8 mouse cellular contexts compared by ENCODE assay signal in the genomic region with DNA sequence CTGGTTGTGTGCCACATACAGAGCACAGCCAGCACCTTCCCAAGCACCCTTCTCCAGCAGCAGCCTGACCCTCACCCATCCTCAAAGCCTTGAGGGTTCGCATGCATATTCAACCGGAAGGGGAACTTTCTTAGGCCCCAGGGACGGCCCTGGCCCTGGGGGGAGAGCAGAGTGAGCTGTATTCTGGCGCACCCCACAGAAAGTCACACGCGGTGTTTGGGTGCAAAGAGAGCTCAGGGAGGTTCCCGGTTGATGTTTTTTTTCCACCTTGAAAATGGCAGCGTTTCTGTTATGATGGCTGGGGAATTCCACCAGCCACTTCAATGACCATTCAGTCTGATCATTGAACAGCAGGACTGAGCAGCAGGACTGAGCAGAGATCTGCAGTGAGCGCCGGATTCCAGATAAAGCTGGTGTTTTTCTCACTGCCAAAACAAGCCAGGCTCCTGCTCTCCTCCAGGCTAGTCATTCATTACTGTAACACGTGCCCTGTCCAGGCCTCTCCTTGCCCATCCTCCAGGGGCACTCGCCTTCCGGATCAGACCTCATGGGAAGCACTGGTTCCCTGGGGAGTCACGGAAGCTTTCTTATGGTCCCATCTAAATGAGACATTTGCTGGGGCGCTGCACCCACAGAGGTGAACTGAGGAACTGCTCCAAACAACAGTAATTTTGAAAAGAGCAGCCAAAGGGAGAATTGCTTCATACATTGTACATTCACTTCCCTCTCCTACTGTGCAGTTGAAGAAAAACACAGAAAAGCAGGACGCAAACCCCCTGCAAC. TPM values are rescaled to one million over a fixed set of nuclear protein-coding genes. Genes with fewer than 3 reads are reported as not detected.
DNase-seq lines count a peak whose midpoint lies in the region; ATAC-seq and TF ChIP-seq lines count a peak whose summit lies in the region.

No protein-coding gene starts in this region.

- TF ChIP-seq CTCF in heart, adult 2 months (IDR thresholded peaks at IDR 0.05) = peak; percentile 26; the same call in 1 of the 2 replicates

- no peak overlapping the region for H3K4me3 ChIP-seq in heart, adult 2 months

- DNase-seq in heart, adult 2 months = peak; percentile 39 to 42
- no peak for DNase-seq in heart, postnatal 14 days
- DNase-seq in kidney, adult 8-10 months = peak; percentile 59 to 68
- peak; percentile 51 for DNase-seq in lung, postnatal 10 days
- DNase-seq in thymus, postnatal 14 days = peak; percentile 43
- no peak for DNase-seq in left cerebral cortex, adult 11 months (ENCODE audit: low spot score)
- DNase-seq in urinary bladder, postnatal 10 days (ENCODE audit: low spot score) = no peak

- 27% methylated on average over 16 of the region's 16 CpGs for WGBS in heart, adult 2 months

- intact Hi-C loops in heart, adult 2 months (cut with DNase I) = no loop called here
- intact Hi-C loops in heart, postnatal 14 days (cut with DNase I) = no loop called here

- no peaks in the 10 kb centered on the region for H3K27me3 ChIP-seq in heart, adult 2 months (ENCODE audit: control insufficient read depth, insufficient read depth, low read length)

- TF ChIP-seq EP300 in heart, adult 2 months (IDR thresholded peaks at IDR 0.05; ENCODE audit: insufficient read depth, low read depth, low read length) = no peak

- no peak overlapping the region for H3K27ac ChIP-seq in heart, adult 2 months

- H3K36me3 ChIP-seq in heart, adult 2 months (ENCODE audit: control insufficient read depth, insufficient read depth, low read length) = no peaks in the 10 kb centered on the region

- no peak overlapping the region for H3K9ac ChIP-seq in heart, adult 2 months (ENCODE audit: low read depth, low read length)

- TF ChIP-seq POLR2A in heart, adult 2 months (IDR thresholded peaks at IDR 0.05; ENCODE audit: insufficient read depth, low read depth, low read length) = no peak

- H3K79me2 ChIP-seq in heart, adult 2 months (replicated peaks; ENCODE audit: control insufficient read depth, insufficient read depth, low read length) = no peaks in the 10 kb centered on the region

- peak; percentile 34 for ATAC-seq in activated CD4-positive, CD25-positive, alpha-beta regulatory T cell, adult 4 months

- peaks cover 2% of the 10 kb centered on the region for H3K4me1 ChIP-seq in heart, adult 2 months (ENCODE audit: control insufficient read depth, insufficient read depth, low read length)

RNA-seq across cellular contexts. Expression of a gene that starts 6.0 kb away (rescaled TPM):
- total RNA-seq in heart, adult 2 months (2021) = 1 to 10 TPM; 3.4 to 4.2 TPM
- 3.6 and 4.7 TPM in 2 replicates for polyA plus RNA-seq in heart, adult 2 months (2012; rRNA removed)
- 1 to 10 TPM; 4.8 to 5.5 TPM for total RNA-seq in heart, postnatal 14 days (2021)
- polyA plus RNA-seq in activated CD4-positive, CD25-positive, alpha-beta regulatory T cell, adult 4 months (2017; shearing (Covaris generic)) = 100 to 1,000 TPM in 1 of 2 experiments, 10 to 100 TPM in 1; 80.6 to 129 TPM

RNA-seq across cellular contexts. Expression of a gene that starts 41.5 kb away (rescaled TPM):
- total RNA-seq in heart, adult 2 months (2021) = 10 to 100 TPM; 85.9 to 93.3 TPM
- polyA plus RNA-seq in heart, adult 2 months (2012; rRNA removed) = 106 and 107 TPM in 2 replicates
- total RNA-seq in heart, postnatal 14 days (2021) = 10 to 100 TPM; 82.7 to 83.9 TPM
- 1 to 10 TPM; 3.0 to 6.8 TPM for polyA plus RNA-seq in activated CD4-positive, CD25-positive, alpha-beta regulatory T cell, adult 4 months (2017; shearing (Covaris generic))

Comparison
In these comparisons a context has a peak if more than half of its experiments do, and no peak if none do; other contexts are left out.
1. DNase-seq: peak in heart, adult 2 months (2 of 2), kidney, adult 8-10 months (2 of 2), lung, postnatal 10 days (single experiment) and thymus, postnatal 14 days (single experiment); none in heart, postnatal 14 days (0 of 2), left cerebral cortex, adult 11 months (single experiment) and urinary bladder, postnatal 10 days (single experiment).